Comparison of ENCODE assay signal across 8 mouse cellular contexts in the genomic region with DNA sequence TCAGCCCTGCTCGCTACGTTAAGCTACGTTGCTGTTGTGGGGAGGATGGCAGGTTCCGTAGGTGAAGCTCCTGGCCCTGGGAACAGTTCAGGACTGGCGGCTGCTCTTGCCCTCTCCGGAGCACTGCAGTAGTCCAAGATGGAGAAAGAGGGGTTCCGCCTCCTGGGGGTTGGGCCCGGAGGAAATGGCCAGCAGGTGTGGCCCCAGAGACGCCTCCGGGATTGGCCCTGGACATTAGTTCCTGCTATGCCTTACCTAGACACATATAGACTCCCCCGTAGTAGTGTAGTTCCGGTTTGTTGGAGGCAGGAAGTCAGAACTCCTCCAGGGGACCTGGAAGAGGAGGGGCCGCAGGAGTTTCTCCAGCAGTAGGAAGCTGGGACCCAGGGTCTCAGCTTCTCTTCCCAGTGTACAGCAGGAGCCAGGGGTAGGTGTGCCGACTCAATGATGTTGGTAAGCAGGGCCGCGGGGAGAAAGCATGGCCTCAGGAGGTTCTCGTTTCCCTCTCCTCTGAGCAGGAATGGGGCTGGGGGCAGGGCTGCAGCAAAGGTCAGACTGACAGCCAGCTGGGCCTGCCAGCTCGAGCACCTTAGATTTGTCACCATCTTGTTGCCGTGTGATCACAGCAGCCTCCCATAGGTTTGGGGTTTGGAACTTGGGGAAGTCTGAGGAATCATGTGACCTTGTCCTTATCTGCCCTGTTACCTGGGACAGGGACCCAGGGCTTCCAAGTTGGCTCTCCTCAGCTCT. TPM values are rescaled to one million over a fixed set of nuclear protein-coding genes. Genes with fewer than 3 reads are reported as not detected.
DNase-seq lines count a peak whose midpoint lies in the region; ATAC-seq lines count a peak whose summit lies in the region.

No protein-coding gene starts in this region.

- ATAC-seq in heart, embryonic 11.5 days (replicated peaks; ENCODE audit: insufficient number of reproducible peaks, low FRiP score, low TSS enrichment) = no peak

- H3K27me3 ChIP-seq in heart, embryonic 11.5 days (ENCODE audit: control insufficient read depth, insufficient read depth, low read length) = no peaks in the 10 kb centered on the region

- WGBS in heart, embryonic 11.5 days (ENCODE audit: insufficient replicate concordance) = 60% methylated on average over 19 of the region's 19 CpGs

- H3K36me3 ChIP-seq in heart, embryonic 11.5 days (ENCODE audit: control insufficient read depth, insufficient read depth, low read length) = peaks cover 11% of the 10 kb centered on the region; the same call in 1 of the 2 replicates

- 0 out of 2 replicates have a peak overlapping the region, but pooled peaks have one; percentile 29 for H3K9ac ChIP-seq in heart, embryonic 11.5 days (ENCODE audit: low read depth, low read length)

- H3K27ac ChIP-seq in heart, embryonic 11.5 days (ENCODE audit: low read depth, low read length) = 0 out of 2 replicates have a peak overlapping the region, but pooled peaks have one; percentile 30

- intact Hi-C loops in heart, postnatal 36 days (cut with DNase I) = no loop called here

- H3K9me3 ChIP-seq in heart, embryonic 11.5 days (replicated peaks; ENCODE audit: control insufficient read depth, low read length) = no peaks in the 10 kb centered on the region

- DNase-seq in heart, postnatal 36 days = no peak
- peak; percentile 71 for DNase-seq in R1 (ENCODE audit: low read depth, low spot score)
- peak; percentile 72 for DNase-seq in induced T-regulatory cell, adult 2 months (ENCODE audit: low read depth)
- DNase-seq in lung, postnatal 10 days = peak; percentile 67
- DNase-seq in right cerebral cortex, postnatal 4 days = no peak
- DNase-seq in embryo, embryonic 11 days = no peak
- DNase-seq in adrenal gland, adult 18-20 months (ENCODE audit: low spot score in 2 of 2) = no peak

- H3K4me3 ChIP-seq in heart, embryonic 11.5 days (ENCODE audit: low read depth, low read length) = no peak overlapping the region

- H3K4me2 ChIP-seq in heart, embryonic 11.5 days = peak overlapping the region; percentile 38

- H3K4me1 ChIP-seq in heart, embryonic 11.5 days (ENCODE audit: control insufficient read depth, insufficient read depth, low read length) = peaks cover 47% of the 10 kb centered on the region

RNA-seq across cellular contexts. Expression of a gene that starts 16.5 kb away (rescaled TPM):
- polyA plus RNA-seq in heart, embryonic 11.5 days (2014; fragmentation: Nextera tagmentation; extraction: Ambion mirVana) = 1,182 and 1,275 TPM in 2 replicates
- total RNA-seq in heart, postnatal 36 days (2021) = 100 to 1,000 TPM; 650 to 668 TPM
- 100 to 1,000 TPM; 706 to 758 TPM for total RNA-seq in adrenal gland, adult 18-20 months (2021)

RNA-seq across cellular contexts. Expression of a gene that starts 22.2 kb away (rescaled TPM):
- polyA plus RNA-seq in heart, embryonic 11.5 days (2014; fragmentation: Nextera tagmentation; extraction: Ambion mirVana) = 29.7 and 33.5 TPM in 2 replicates
- total RNA-seq in heart, postnatal 36 days (2021) = 10 to 100 TPM; 43.1 to 49.5 TPM
- total RNA-seq in adrenal gland, adult 18-20 months (2021) = 10 to 100 TPM; 51.7 to 59.0 TPM

RNA-seq across cellular contexts. Expression of a gene that starts 36.3 kb away (rescaled TPM):
- 11.7 and 14.4 TPM in 2 replicates for polyA plus RNA-seq in heart, embryonic 11.5 days (2014; fragmentation: Nextera tagmentation; extraction: Ambion mirVana)
- total RNA-seq in heart, postnatal 36 days (2021) = 10 to 100 TPM; 36.2 to 37.9 TPM
- total RNA-seq in adrenal gland, adult 18-20 months (2021) = 10 to 100 TPM; 34.1 to 42.2 TPM

RNA-seq across cellular contexts. Expression of a gene that starts 58.3 kb away (rescaled TPM):
- polyA plus RNA-seq in heart, embryonic 11.5 days (2014; fragmentation: Nextera tagmentation; extraction: Ambion mirVana) = 15.8 and 19.2 TPM in 2 replicates
- 10 to 100 TPM; 17.9 to 18.1 TPM for total RNA-seq in heart, postnatal 36 days (2021)
- 10 to 100 TPM; 18.1 to 21.2 TPM for total RNA-seq in adrenal gland, adult 18-20 months (2021)

Comparison
In these comparisons a context has a peak if more than half of its experiments do, and no peak if none do; other contexts are left out.
1. DNase-seq: peak in R1 (single experiment), induced T-regulatory cell, adult 2 months (single experiment) and lung, postnatal 10 days (single experiment); none in heart, postnatal 36 days (0 of 2), right cerebral cortex, postnatal 4 days (single experiment), embryo, embryonic 11 days (single experiment) and adrenal gland, adult 18-20 months (0 of 2).